Mouse (Mus musculus): ENCODE results near the gene Schip1. TPM values are rescaled to one million over a fixed set of nuclear protein-coding genes. Genes with fewer than 3 reads are reported as not detected.
"Not testable (repeated sequence)": the region's sequence is repeated elsewhere in the genome, so short reads cannot be mapped to it uniquely, and the experiment has no call there.

The Schip1 gene
- 1.7 TPM in 1 of 2 replicates, not detected in the other for total RNA-seq (2015; ENCODE audit: low replicate concordance)
- 0.17 and 2.9 TPM in 2 replicates for total RNA-seq (2017; ENCODE audit: low replicate concordance)

GRCm38 (mm10) chr3:68064731-68065130 is at the start of gene Schip1:
Schip1 (plus strand) TSS chr3:68064802.
- no peak for ATAC-seq (replicated peaks; ENCODE audit: low FRiP score, poor library complexity, severe bottlenecking)

GRCm38 (mm10) chr3:68015786-68016185 is 48.8 kb upstream of the Schip1 start:
- ATAC-seq (replicated peaks; ENCODE audit: low FRiP score, poor library complexity, severe bottlenecking): no peak

DNA sequence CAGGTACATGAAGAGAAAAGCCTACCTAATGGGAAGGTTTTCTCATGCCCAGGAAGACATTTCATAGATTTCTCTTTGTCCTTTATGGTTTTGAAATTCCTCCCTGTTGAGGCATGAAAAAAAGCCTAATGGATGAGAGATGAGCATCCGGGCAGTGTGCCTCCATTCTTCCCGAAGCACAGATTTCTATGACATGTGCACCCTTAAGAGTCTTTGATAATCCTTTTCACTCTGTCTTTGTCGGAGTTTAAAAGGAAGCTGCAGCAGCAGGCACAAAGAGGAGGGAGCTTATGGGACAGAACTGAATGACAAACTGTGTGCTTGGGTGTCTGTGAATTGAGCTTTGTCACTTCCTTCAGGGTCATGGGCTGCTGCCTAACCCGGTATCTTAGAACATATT is 45.2 kb upstream of the Schip1 start:
- ATAC-seq (replicated peaks; ENCODE audit: low FRiP score, poor library complexity, severe bottlenecking): no peak

DNA sequence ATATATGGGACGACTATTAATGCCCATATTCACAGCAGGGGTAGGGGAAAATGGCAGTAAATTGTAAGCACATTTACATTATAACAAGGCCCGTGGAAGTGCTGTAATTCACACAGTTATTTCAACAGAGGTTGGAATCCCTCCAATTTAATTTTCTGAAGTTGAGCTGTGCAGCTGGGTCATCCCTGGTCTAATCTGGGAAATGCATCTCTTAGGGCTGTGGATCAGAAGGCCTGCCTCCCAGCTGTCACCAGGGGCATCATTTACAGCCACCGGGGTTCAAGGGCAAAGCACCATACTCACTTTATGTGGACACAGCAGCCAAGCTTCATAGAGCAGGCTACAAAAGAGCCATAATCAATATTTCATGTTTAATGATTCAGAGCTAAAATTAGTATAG is 28.5 kb upstream of the Schip1 start:
- ATAC-seq (replicated peaks; ENCODE audit: low FRiP score, poor library complexity, severe bottlenecking): no peak

DNA sequence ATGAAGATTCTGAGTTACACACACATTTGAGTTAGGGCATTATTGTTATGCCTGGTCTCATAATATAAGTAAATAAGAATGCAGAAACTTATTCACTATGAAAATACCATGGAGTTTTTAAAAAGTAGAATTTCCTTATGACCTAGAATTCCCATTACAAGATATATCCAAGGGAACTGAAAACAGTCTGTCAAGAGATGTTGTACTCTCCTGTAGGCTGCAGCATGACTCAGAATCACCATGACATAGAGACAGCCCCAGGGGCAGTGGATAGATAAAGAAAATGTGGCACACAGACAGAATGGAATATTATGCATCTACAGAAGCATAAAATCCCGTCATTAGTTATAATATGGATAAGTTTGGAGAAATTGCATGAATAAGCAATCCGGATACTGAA is 21.7 kb upstream of the Schip1 start:
- ATAC-seq (replicated peaks; ENCODE audit: low FRiP score, poor library complexity, severe bottlenecking): no peak

GRCm38 (mm10) chr3:68045475-68046416 is 18.9 kb upstream of the Schip1 start:
- ATAC-seq (replicated peaks; ENCODE audit: low FRiP score, poor library complexity, severe bottlenecking): 0 out of 2 replicates have a peak, but pooled peaks have one; percentile 52

GRCm38 (mm10) chr3:68053538-68053937 is 11.1 kb upstream of the Schip1 start:
- ATAC-seq (replicated peaks; ENCODE audit: low FRiP score, poor library complexity, severe bottlenecking): no peak

DNA sequence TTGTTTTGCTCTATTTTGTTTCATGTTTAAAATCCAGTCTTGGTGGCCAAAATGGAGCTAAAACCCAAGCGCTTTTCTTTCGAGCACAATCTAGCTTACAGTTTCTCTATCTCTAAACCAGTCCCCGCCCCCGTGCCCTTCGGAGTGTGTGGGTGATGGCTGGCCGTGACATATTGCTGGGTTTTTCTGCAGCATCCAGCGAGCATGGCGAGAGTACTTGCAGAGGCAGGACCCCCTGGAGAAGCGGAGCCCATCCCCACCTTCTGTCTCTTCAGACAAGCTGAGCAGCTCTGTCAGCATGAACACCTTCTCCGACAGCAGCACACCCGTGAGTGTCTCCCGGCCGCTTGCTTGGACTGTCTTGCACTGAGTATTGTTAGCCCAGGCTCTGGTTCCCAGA is 9.5 kb upstream of the Schip1 start:
- ATAC-seq (replicated peaks; ENCODE audit: low FRiP score, poor library complexity, severe bottlenecking): no peak

DNA sequence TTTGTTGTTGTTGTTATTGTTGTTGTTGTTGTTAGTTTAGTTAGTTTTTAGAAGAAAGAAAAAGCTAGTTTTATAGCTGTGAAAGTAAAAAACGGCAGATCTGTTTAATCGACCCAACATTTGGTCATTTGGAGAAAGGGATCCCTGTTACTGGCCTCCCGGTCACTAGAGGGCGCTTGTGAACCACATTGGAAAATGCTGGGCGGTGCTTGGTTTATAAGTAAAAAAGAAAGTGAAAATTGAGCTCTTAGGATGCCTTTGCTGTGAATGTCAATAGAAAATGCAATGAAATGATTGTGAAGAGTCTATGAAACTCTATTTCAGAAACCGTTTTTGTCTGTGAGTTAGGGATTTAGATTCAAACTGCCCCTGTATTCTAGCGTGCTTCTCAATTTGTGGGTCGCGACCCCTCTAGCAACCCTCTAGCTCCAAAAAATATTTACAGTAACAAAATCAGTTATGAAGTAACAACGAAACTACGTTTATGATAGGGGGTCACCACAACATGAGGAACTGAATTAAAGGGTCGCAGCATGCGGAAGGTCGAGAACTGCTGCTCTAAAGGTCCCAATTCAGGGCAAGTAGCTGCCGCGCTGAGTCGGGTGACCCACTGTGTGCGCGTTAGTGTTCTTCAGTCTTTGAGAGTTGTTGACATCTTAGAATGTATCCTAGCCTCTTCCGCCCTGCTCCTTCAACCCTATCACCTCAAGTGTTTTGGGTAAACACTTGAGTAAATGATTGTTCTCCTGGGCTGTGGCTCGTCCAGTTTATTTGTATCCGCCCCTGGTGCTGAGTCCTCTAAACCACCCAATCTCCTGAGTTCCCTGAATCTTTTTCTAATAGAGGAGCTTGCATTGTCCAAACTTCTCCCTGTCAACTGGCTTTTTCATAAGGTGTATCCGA is 8.0 kb upstream of the Schip1 start:
- peak; percentile 67; the same call in 1 of the 2 replicates for ATAC-seq (replicated peaks; ENCODE audit: low FRiP score, poor library complexity, severe bottlenecking)

DNA sequence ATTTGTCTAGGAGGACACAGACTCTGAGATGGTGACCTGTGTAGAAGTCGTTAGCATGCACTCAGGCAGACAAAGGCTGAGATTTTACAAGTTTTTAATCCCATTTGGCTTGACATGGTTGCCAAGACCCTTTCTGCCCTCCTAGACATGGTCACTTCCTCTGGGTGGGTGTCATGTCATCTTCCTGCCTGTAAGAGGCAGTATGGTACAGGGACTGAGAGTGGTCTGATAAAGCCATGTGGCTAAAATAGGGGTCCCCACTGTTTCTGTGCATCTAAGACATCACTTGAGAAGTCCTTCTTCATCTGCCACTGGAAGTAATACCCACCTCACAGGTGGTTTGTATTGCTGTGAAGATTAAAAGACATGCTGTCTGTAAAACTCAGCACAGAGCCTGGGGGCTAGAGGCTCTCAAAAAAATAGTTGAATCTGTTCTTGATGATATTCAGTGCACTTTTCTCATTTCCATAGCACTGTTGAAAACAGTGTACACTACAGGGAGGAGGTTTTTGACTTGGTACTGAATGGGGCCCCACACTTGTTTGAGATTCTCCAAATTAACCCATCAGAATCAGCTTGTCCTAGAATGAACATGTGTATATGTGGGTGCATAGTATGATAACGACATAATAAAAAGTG is 5.3 kb upstream of the Schip1 start:
- ATAC-seq (replicated peaks; ENCODE audit: low FRiP score, poor library complexity, severe bottlenecking): no peak

GRCm38 (mm10) chr3:68071395-68072386 is 7.1 kb downstream of the Schip1 start:
- no peak for ATAC-seq (replicated peaks; ENCODE audit: low FRiP score, poor library complexity, severe bottlenecking)

DNA sequence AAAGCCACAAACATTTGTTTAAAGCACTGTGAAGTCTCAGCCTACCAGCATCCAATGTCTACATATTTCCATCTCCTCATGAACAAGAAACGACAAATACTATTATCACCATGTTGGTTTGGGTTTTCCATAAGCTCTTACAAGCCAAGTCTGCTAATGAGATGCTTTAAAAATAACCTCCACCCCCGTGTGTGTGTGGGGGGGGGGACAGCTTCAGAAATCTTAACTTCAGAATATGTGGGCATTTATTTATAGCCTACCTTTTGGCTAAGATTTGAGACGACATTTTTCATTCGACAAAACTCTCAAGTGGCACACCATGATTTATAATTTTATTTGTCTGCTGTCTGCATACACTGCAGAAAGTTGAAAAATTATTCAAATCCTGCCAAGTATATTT is 12.8 kb downstream of the Schip1 start:
- no peak for ATAC-seq (replicated peaks; ENCODE audit: low FRiP score, poor library complexity, severe bottlenecking)

DNA sequence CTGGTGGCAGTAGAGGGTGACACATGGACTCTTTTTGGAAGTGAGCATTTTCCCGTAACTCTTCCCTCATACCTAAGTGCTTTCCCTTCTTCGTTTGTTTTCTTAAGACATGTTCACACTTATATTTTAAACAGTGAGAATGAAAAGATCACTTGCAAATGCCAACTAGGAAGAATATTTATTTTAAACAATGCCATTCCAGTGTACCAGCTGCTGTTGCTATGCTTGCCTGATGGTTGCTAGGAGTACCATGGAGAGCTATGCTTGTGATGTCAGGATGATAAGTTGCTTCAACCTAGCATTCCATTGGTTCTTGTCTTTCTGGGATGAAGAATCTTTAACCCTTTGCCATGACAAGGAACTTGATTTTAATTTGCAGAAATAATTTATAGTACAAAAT is 20.4 kb downstream of the Schip1 start:
- no peak for ATAC-seq (replicated peaks; ENCODE audit: low FRiP score, poor library complexity, severe bottlenecking)

GRCm38 (mm10) chr3:68092108-68092507 is 27.5 kb downstream of the Schip1 start:
- ATAC-seq (replicated peaks; ENCODE audit: low FRiP score, poor library complexity, severe bottlenecking): no peak

DNA sequence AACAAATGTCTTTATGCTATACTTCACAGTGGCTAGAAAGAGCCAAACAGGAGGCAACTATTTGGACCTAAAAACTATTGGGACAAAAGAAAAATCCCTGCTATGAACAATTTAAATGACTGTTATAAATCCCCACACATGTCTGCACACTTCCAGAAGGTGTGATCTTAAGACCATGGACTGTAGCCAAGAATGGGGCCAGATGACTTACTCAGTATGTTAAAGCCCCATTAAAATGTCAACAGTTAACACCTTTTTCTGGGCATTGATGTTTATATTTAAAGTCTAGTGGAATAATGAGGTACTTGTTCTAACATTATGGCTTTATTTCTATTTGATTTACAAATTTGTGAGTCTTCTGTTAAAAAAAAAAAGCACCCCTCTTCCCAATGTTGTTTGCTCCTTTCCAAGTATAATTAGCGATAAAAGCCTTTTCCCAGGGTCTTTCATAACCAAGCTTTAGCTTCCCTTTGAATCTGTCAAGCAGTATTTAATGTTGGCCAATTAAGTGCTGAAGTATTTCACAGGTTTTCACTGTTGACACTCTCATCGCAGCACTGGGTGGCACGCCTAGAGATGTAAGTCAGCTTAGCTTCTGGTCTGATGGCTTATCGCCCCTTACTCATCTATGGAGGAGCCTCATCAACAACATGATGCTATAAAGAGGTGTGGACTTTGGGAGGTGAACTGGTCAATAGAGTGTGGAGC is 32.3 kb downstream of the Schip1 start:
- no peak for ATAC-seq (replicated peaks; ENCODE audit: low FRiP score, poor library complexity, severe bottlenecking)

GRCm38 (mm10) chr3:68099561-68099960 is 35.0 kb downstream of the Schip1 start:
- not testable (repeated sequence) for ATAC-seq (replicated peaks; ENCODE audit: low FRiP score, poor library complexity, severe bottlenecking)

GRCm38 (mm10) chr3:68101343-68101742 is 36.7 kb downstream of the Schip1 start:
- no peak for ATAC-seq (replicated peaks; ENCODE audit: low FRiP score, poor library complexity, severe bottlenecking)

DNA sequence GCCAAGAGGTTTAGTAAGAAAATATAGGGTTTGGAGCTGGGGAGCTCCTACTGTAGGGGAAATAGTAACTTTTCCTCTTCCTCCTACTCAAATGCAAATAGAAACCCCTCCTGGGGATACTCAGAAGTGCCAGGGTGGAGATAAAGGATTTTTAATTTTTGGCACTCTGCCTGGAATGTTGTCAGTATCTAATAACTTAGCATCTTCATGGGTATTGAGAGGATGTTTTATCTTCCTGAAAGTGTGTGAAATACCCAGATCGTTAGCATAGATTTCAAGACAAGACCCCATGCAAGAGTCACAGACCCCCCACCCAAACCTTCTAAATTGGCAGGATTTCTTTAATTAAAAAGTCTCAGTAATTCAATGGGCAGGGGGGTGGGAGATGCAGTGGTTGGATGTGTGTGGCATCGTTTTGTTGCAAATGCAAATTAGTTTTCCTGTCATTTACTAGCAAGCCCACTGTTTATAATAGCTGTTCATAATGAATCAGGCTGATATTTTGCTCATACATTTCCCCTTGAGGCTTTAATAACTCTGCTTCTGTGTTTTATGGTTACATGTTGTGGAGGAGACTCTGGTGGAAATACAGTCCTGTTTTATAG is 40.6 kb downstream of the Schip1 start:
- ATAC-seq (replicated peaks; ENCODE audit: low FRiP score, poor library complexity, severe bottlenecking): no peak

Measured in erythroblast, adult 5-6 weeks (primary cell).